Mouse (Mus musculus) right cerebral cortex, adult 18-20 months (tissue): ENCODE results near the gene Rasip1.
A peak's percentile ranks its signal among the peaks of the same experiment; 100 is the strongest.

Experiments used
- DNase-seq: peaks from one replicate; pipeline ENCODE4 v3.0.0; 2022; ENCODE audit warnings: mixed read lengths

Gene Rasip1

GRCm38 (mm10) chr7:45627261-45627660, at the start of gene Rasip1:
Rasip1 (plus strand) TSS chr7:45627488.
- DNase-seq: no peak

- no peak for DNase-seq
These were observed 41.4 kb upstream of the Rasip1 start for GRCm38 (mm10) chr7:45585923-45586322.

GRCm38 (mm10) chr7:45587631-45588592, 39.4 kb upstream of the Rasip1 start:
- DNase-seq: no peak

GRCm38 (mm10) chr7:45589173-45589572, 38.1 kb upstream of the Rasip1 start:
- DNase-seq: peak; percentile 98

- DNase-seq: no peak
These were observed 37.4 kb upstream of the Rasip1 start for GRCm38 (mm10) chr7:45589898-45590297.

- DNase-seq: no peak
These were observed 36.4 kb upstream of the Rasip1 start for GRCm38 (mm10) chr7:45590874-45591273.

- no peak for DNase-seq
These were observed 35.4 kb upstream of the Rasip1 start for GRCm38 (mm10) chr7:45591880-45592279.

- peak; percentile 47 for DNase-seq
These were observed 34.0 kb upstream of the Rasip1 start for GRCm38 (mm10) chr7:45593118-45593815.

GRCm38 (mm10) chr7:45595176-45595575, 32.1 kb upstream of the Rasip1 start:
- no peak for DNase-seq

GRCm38 (mm10) chr7:45596107-45596506, 31.2 kb upstream of the Rasip1 start:
- DNase-seq: no peak

GRCm38 (mm10) chr7:45597013-45597412, 30.3 kb upstream of the Rasip1 start:
- DNase-seq: no peak

GRCm38 (mm10) chr7:45597527-45597926, 29.8 kb upstream of the Rasip1 start:
- DNase-seq: no peak

GRCm38 (mm10) chr7:45598960-45599879, 28.1 kb upstream of the Rasip1 start:
- no peak for DNase-seq

GRCm38 (mm10) chr7:45605704-45606289, 21.5 kb upstream of the Rasip1 start:
- no peak for DNase-seq

GRCm38 (mm10) chr7:45609511-45609910, 17.8 kb upstream of the Rasip1 start:
- DNase-seq: no peak

- DNase-seq: no peak
These were observed 11.0 kb upstream of the Rasip1 start for GRCm38 (mm10) chr7:45616277-45616676.

GRCm38 (mm10) chr7:45617042-45617695, 10.1 kb upstream of the Rasip1 start, which contains the start of gene Fut1:
Fut1 (plus strand) TSS chr7:45617289.
- DNase-seq: peak; percentile 31

- DNase-seq: no peak
These were observed 9.0 kb upstream of the Rasip1 start for GRCm38 (mm10) chr7:45618316-45618715.

- no peak for DNase-seq
These were observed 7.7 kb upstream of the Rasip1 start for GRCm38 (mm10) chr7:45619592-45619991.

- DNase-seq: no peak
These were observed 5.8 kb upstream of the Rasip1 start, which contains the start of gene Izumo1 for GRCm38 (mm10) chr7:45621443-45621842. Izumo1 (plus strand) TSS chr7:45621811.

- DNase-seq: no peak
These were observed 3.8 kb upstream of the Rasip1 start for GRCm38 (mm10) chr7:45623507-45623906.

GRCm38 (mm10) chr7:45624718-45625117, 2.6 kb upstream of the Rasip1 start:
- no peak for DNase-seq
